Mouse (Mus musculus) cerebellum, postnatal 25 days (tissue): ENCODE data around the gene Tomm20.
A peak's percentile ranks its signal among the peaks of the same experiment; 100 is the strongest.
"Not testable (repeated sequence)": the region's sequence is repeated elsewhere in the genome, so short reads cannot be mapped to it uniquely, and the experiment has no call there.

Source experiments
- DNase-seq, 2 experiments: peaks; one replicate each; pipeline ENCODE4 v3.0.0; 2021; ENCODE audit warnings: mixed read lengths in 2 of 2

Tomm20 gene

GRCm38 (mm10) chr8:126917179-126917905 lies 28.3 kb downstream of the Tomm20 start:
- DNase-seq = no peak

- DNase-seq = no peak
These were observed 29.0 kb downstream of the Tomm20 start for GRCm38 (mm10) chr8:126916611-126917010.

GRCm38 (mm10) chr8:126914609-126915375 lies 30.9 kb downstream of the Tomm20 start:
- DNase-seq = peak in 1 of 2 experiments; percentile 14

GRCm38 (mm10) chr8:126914107-126914490 lies 31.5 kb downstream of the Tomm20 start:
- not testable (repeated sequence) for DNase-seq

- peak; percentile 78 to 79 for DNase-seq
These were observed 32.2 kb downstream of the Tomm20 start for GRCm38 (mm10) chr8:126913241-126914106.

- peak; percentile 37 to 54 for DNase-seq
These were observed 36.3 kb downstream of the Tomm20 start for GRCm38 (mm10) chr8:126909371-126909802.

- no peak for DNase-seq
These were observed 36.8 kb downstream of the Tomm20 start for GRCm38 (mm10) chr8:126908805-126909204.

GRCm38 (mm10) chr8:126907968-126908367 lies 37.7 kb downstream of the Tomm20 start:
- no peak for DNase-seq

- DNase-seq = peak in 1 of 2 experiments; percentile 44
These were observed 38.3 kb downstream of the Tomm20 start for GRCm38 (mm10) chr8:126907374-126907773.

- DNase-seq = no peak
These were observed 40.3 kb downstream of the Tomm20 start for GRCm38 (mm10) chr8:126905387-126905786.

GRCm38 (mm10) chr8:126903927-126904326 lies 41.7 kb downstream of the Tomm20 start:
- DNase-seq = no peak

GRCm38 (mm10) chr8:126903224-126903895 lies 42.3 kb downstream of the Tomm20 start:
- DNase-seq = no peak

GRCm38 (mm10) chr8:126901612-126902011 lies 44.0 kb downstream of the Tomm20 start:
- no peak for DNase-seq

- DNase-seq = no peak
These were observed 44.6 kb downstream of the Tomm20 start for GRCm38 (mm10) chr8:126901049-126901448.

- no peak for DNase-seq
These were observed 50.5 kb downstream of the Tomm20 start for GRCm38 (mm10) chr8:126895133-126895532.

- peak in 1 of 2 experiments; percentile 35 for DNase-seq
These were observed 58.0 kb downstream of the Tomm20 start for GRCm38 (mm10) chr8:126887639-126888006.

- no peak for DNase-seq
These were observed 58.7 kb downstream of the Tomm20 start for GRCm38 (mm10) chr8:126886741-126887638.

- DNase-seq = peak in 1 of 2 experiments; percentile 39
These were observed 59.8 kb downstream of the Tomm20 start for GRCm38 (mm10) chr8:126885554-126886485.

GRCm38 (mm10) chr8:126884202-126884926 lies 61.3 kb downstream of the Tomm20 start:
- DNase-seq = peak; percentile 46 to 67
